Mouse (Mus musculus) hindbrain, embryonic 14.5 days (tissue): ENCODE data around the gene Hnrnpl. TPM values are rescaled to one million over a fixed set of nuclear protein-coding genes. Genes with fewer than 3 reads are reported as not detected.
A peak's percentile ranks its signal among the peaks of the same experiment; 100 is the strongest.

Experiments
- ATAC-seq: fragments of 200-750 bp; cut with Nextera tagmentation; 2 replicates; pipeline ENCODE4 v1.8.0; 2017; ENCODE audit warnings: moderate number of reproducible peaks, mild to moderate bottlenecking, moderate TSS enrichment, moderate library complexity; ENCODE audit not compliant: low FRiP score
- DNase-seq: peaks from one replicate; pipeline ENCODE4 v3.0.0-alpha.2; 2015; ENCODE audit warnings: low spot score
- H3K27ac ChIP-seq: fragments of 300-500 bp; sonication (generic); 2 replicates; pipeline ENCODE4 v1.5.1; 2014; ENCODE audit warnings: mild to moderate bottlenecking, moderate library complexity
- H3K27me3 ChIP-seq: fragments of 300-500 bp; sonication (generic); 2 replicates; pipeline ENCODE4 v1.6.1; 2014; ENCODE audit warnings: mild to moderate bottlenecking, low read length, mixed read lengths; ENCODE audit not compliant: control insufficient read depth, insufficient read depth
- H3K36me3 ChIP-seq: fragments of 300-500 bp; sonication (generic); replicated peaks from 2 replicates; pipeline ENCODE4 v1.6.1; 2014; ENCODE audit not compliant: control insufficient read depth, insufficient read depth
- H3K4me1 ChIP-seq: fragments of 300-500 bp; sonication (generic); replicated peaks from 2 replicates; pipeline ENCODE4 v1.6.1; 2014; ENCODE audit warnings: antibody characterized with exemption, low read length, mixed read lengths; ENCODE audit not compliant: control insufficient read depth, insufficient read depth
- H3K4me2 ChIP-seq: fragments of 300-500 bp; sonication (generic); replicated peaks from 2 replicates; pipeline ENCODE4 v1.6.1; 2014; ENCODE audit warnings: mild to moderate bottlenecking, moderate library complexity
- H3K4me3 ChIP-seq: fragments of 300-500 bp; sonication (generic); replicated peaks from 2 replicates; pipeline ENCODE4 v1.5.1; 2014; ENCODE audit warnings: mild to moderate bottlenecking, low read length
- H3K9ac ChIP-seq: fragments of 300-500 bp; sonication (generic); 2 replicates; pipeline ENCODE4 v1.6.1; 2014
- H3K9me3 ChIP-seq: fragments of 300-500 bp; sonication (generic); 2 replicates; pipeline ENCODE4 v1.6.1; 2016; ENCODE audit warnings: low read length; ENCODE audit not compliant: control insufficient read depth
- WGBS: fragments of 180-500 bp; shearing (Covaris S2); extraction: QIAGEN DNeasy Blood & Tissue Kit; methylation state at CpG from one replicate; pipeline ENCODE4 v1.1.7; 2014; 5-methylcytosine and 5-hydroxymethylcytosine counted together
- polyA plus RNA-seq: library from polyadenylated mRNA; unstranded; fragments of >200 nt; fragmentation: Nextera tagmentation; extraction: Ambion mirVana; gene quantifications from 2 replicates; pipeline ENCODE4 v1.2.1, GENCODE M21; 2014

Hnrnpl gene
- 142 and 150 TPM in 2 replicates for polyA plus RNA-seq

DNA sequence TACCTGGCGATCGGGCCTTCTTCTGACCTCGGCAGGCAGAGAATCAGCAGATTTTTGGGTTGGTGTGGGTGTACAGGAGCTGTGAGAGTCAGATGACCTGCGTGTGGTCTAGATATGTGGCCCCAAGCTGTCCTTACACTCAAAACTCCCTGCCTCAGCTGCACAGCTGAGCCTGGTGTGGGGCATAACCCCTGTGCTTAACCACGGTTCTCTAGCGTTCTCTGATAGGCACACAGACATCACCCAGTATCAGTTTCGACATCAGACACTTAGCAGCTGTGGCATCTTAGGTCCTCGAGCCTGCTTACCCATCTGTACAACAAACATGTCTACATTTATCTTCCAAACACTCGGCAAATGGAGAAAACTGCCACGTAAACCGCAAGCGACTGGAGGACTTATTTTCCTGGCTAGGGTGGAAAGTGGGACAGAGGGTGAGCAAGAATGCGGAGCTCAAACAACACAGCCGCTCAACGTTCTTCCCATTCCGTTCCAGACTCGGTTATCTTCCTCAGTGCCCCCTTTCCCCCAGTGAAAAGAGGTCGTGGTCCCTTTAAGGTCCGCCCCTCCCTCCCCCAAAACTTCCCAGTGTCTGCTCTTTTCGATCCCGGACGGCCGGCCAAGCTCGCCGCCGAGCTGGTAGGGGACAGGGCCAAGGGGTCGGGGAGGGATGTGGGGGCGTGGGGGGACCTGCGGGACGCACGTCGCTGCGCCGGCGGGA lies at the start of gene Hnrnpl:
Gene Hnrnpl, plus strand, starts transcription at position 321 of the 721 bp plus-strand sequence.
- ATAC-seq = no peak; the same call in 1 of the 2 replicates
- peak; percentile 61 for DNase-seq

GRCm38 (mm10) chr7:28758623-28759022 lies 49.7 kb upstream of the Hnrnpl start:
- DNase-seq (no peak), ATAC-seq (no peak)
- WGBS = 80% methylated on average over 13 of the region's 13 CpGs
- H3K9me3 ChIP-seq = no peaks in the 10 kb centered on the region
- H3K27ac ChIP-seq = no peak overlapping the region
- H3K4me3 ChIP-seq = no peak overlapping the region
- H3K4me2 ChIP-seq = no peak overlapping the region
- H3K36me3 ChIP-seq = peaks cover 50% of the 10 kb centered on the region
- H3K9ac ChIP-seq = no peak overlapping the region
- H3K4me1 ChIP-seq = peaks cover 5% of the 10 kb centered on the region
- no peaks in the 10 kb centered on the region for H3K27me3 ChIP-seq

More for the DNA sequence above, at the start of gene Hnrnpl:
- H3K4me3 ChIP-seq = peak within 1 kb of the TSS; percentile 80
- H3K9me3 ChIP-seq = no peaks in the 10 kb centered on the region
- peak within 1 kb of the TSS; percentile 93 for H3K4me2 ChIP-seq
- no peaks in the 10 kb centered on the region for H3K27me3 ChIP-seq
- WGBS = 3% methylated on average over 34 of the region's 35 CpGs
- peak within 1 kb of the TSS; percentile 96 for H3K27ac ChIP-seq
- H3K9ac ChIP-seq = peak within 1 kb of the TSS; percentile 68
- peaks cover 15% of the 10 kb centered on the region for H3K36me3 ChIP-seq
- H3K4me1 ChIP-seq = peaks cover 22% of the 10 kb centered on the region

- Histone ChIP-seq H3K9ac (no peak overlapping the region), H3K4me2 (no peak overlapping the region), H3K27me3 (no peaks in the 10 kb centered on the region), H3K4me3 (no peak overlapping the region), H3K4me1 (peaks cover 12% of the 10 kb centered on the region), H3K36me3 (peaks cover 49% of the 10 kb centered on the region), H3K27ac (no peak overlapping the region), H3K9me3 (no peaks in the 10 kb centered on the region)
- 92% methylated on average over 9 of the region's 9 CpGs for WGBS
- ATAC-seq (no peak), DNase-seq (no peak)
These were observed 46.4 kb upstream of the Hnrnpl start for GRCm38 (mm10) chr7:28761907-28762306.

DNA sequence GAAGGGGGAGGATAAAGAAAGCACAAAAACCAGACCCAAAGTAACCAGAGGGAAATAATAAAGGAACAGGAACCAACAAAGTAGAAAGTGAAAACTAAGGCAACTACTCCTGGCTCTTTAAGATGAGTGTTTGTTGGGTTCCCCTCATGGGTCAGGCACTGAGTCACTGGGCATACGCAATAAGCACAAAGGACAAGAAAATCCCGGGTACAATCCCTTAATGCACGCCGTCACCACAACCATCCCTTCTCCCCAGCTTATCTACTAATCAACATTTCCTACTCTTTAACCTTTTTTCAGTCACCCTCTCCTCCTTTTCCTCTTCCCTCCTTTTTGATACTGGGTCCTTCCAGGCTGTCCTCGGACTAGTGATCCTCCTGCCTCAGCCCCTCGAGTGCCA lies 43.1 kb upstream of the Hnrnpl start:
- Histone ChIP-seq H3K4me1 (peaks cover 26% of the 10 kb centered on the region), H3K36me3 (peaks cover 31% of the 10 kb centered on the region), H3K9ac (peak overlapping the region; percentile 71; the same call in 1 of the 2 replicates), H3K27me3 (no peaks in the 10 kb centered on the region), H3K4me2 (peak overlapping the region; percentile 58; the same call in 1 of the 2 replicates), H3K27ac (no peak overlapping the region), H3K9me3 (no peaks in the 10 kb centered on the region), H3K4me3 (peak overlapping the region; percentile 64; the same call in 1 of the 2 replicates)
- DNase-seq (no peak), ATAC-seq (no peak)
- WGBS = 86% methylated on average over 6 of the region's 6 CpGs

DNA sequence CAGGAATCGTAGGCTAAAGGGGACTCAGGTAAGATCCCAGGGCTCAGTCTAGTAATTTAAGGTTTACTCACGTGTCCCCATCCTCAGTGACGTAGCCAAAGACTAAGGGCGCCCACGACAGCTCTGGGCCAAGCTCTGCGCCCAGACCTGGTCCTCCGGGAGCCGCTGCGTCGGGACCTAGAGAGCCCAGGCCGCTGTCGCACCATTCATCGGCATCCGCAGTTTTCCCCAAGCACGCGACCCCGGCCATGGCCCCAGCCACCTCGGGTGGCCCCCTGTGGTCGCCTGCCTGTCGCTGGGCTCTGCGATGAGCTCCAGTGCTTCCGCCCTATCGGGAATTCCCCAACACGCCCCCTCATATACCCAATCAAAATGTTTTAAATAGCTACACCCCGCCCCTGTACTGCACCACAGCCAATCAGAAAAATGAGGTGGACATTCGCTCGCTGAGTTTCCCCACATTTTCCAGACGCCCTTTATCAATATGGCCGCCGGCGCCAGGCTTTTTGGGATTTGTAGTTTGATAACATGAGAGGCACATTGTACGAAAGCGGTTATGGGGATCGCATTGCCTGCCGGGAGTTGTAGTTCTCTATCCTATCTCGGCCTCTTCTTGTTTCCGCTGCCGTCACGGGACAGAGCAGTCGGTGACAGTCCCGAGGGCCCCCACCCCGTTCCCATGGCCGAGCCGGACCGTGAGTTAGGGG lies 42.0 kb upstream of the Hnrnpl start, which contains the start of gene Sirt2:
Gene Sirt2, plus strand, starts transcription at position 563 of the 707 bp plus-strand sequence.
- H3K36me3 ChIP-seq = peaks cover 20% of the 10 kb centered on the region
- peak within 1 kb of the TSS; percentile 64 for H3K4me3 ChIP-seq
- peak within 1 kb of the TSS; percentile 15; the same call in 1 of the 2 replicates for H3K27ac ChIP-seq
- DNase-seq = peak; percentile 98
- peaks cover 26% of the 10 kb centered on the region for H3K4me1 ChIP-seq
- peak within 1 kb of the TSS; percentile 75 for H3K9ac ChIP-seq
- peak; percentile 98 for ATAC-seq
- H3K4me2 ChIP-seq = peak within 1 kb of the TSS; percentile 74
- under 1% methylated on average over 45 of the region's 45 CpGs for WGBS
- no peaks in the 10 kb centered on the region for H3K27me3 ChIP-seq
- H3K9me3 ChIP-seq = no peaks in the 10 kb centered on the region

DNA sequence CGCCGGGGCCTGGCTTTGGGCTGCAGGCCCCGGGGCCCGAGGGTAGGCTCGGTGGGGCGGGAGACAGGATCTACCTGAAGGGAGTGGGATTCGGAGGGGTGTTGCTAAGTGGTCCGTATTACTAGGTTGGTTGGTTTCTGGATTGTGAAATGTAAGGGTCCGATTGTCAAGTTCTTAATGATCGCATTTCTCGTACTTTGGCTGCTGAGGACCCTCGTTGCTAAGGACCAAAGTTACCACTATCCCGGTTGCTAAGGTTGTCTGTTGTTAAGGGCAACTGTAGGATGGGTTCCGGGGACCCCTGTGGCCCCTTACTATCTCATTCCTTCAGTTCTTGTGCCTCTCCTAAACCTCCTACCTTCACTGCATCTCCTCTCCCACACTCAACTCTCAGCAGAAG lies 41.4 kb upstream of the Hnrnpl start:
- H3K4me1 ChIP-seq = peaks cover 26% of the 10 kb centered on the region
- peak overlapping the region; percentile 74 for H3K4me2 ChIP-seq
- H3K27ac ChIP-seq = no peak overlapping the region
- no peaks in the 10 kb centered on the region for H3K27me3 ChIP-seq
- peak; percentile 7 for ATAC-seq
- DNase-seq = peak; percentile 52
- peaks cover 14% of the 10 kb centered on the region for H3K36me3 ChIP-seq
- H3K4me3 ChIP-seq = peak overlapping the region; percentile 64
- peak overlapping the region; percentile 75 for H3K9ac ChIP-seq
- 8% methylated on average over 14 of the region's 14 CpGs for WGBS
- H3K9me3 ChIP-seq = no peaks in the 10 kb centered on the region

- WGBS = 72% methylated on average over 7 of the region's 7 CpGs
- Histone ChIP-seq H3K9ac (peak within 1 kb of the TSS; percentile 75), H3K27me3 (no peaks in the 10 kb centered on the region), H3K4me2 (peak within 1 kb of the TSS; percentile 74), H3K4me1 (peaks cover 26% of the 10 kb centered on the region), H3K36me3 (peaks cover 10% of the 10 kb centered on the region; the same call in 1 of the 2 replicates), H3K9me3 (no peaks in the 10 kb centered on the region), H3K4me3 (peak within 1 kb of the TSS; percentile 64), H3K27ac (no peak within 1 kb of the TSS)
- DNase-seq (no peak), ATAC-seq (no peak)
These were observed 40.8 kb upstream of the Hnrnpl start, which contains the start of gene Nfkbib for GRCm38 (mm10) chr7:28767462-28767965. TSS of gene Nfkbib (minus strand) at chr7:28767512.

GRCm38 (mm10) chr7:28769414-28769958 lies 38.9 kb upstream of the Hnrnpl start:
- H3K9ac ChIP-seq = no peak overlapping the region
- no peak overlapping the region for H3K4me3 ChIP-seq
- no peaks in the 10 kb centered on the region for H3K9me3 ChIP-seq
- 91% methylated on average over 9 of the region's 9 CpGs for whole genome bisulfite sequencing
- H3K4me1 ChIP-seq = peaks cover 31% of the 10 kb centered on the region
- no peaks in the 10 kb centered on the region for H3K27me3 ChIP-seq
- H3K27ac ChIP-seq = no peak overlapping the region
- ATAC-seq (no peak), DNase-seq (no peak)
- H3K36me3 ChIP-seq = no peaks in the 10 kb centered on the region; the same call in 1 of the 2 replicates
- no peak overlapping the region for H3K4me2 ChIP-seq

DNA sequence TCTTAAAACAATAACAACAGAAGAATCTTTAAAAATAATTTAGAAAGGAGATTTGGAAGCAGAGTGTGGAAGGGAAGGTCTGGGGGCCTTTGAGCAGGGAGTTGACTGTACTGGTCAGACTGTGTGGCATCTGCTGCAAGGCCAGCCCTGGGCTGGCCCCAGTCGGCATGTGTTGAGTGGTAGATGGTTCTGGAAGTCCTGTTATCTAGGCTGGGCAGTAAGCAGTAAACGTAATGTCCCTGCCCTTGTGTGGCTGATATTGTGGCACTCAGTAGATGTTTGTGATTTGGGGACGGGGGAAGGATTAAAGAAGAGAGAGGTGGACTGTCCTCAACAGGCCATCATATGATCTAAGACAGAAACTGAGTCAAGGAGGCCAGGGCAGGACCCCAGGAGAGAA lies 38.0 kb upstream of the Hnrnpl start:
- 95% methylated on average over 3 of the region's 3 CpGs for WGBS

More for the DNA sequence above, 38.0 kb upstream of the Hnrnpl start:
- no peaks in the 10 kb centered on the region; the same call in 1 of the 2 replicates for H3K36me3 ChIP-seq
- H3K9me3 ChIP-seq = no peaks in the 10 kb centered on the region
- no peaks in the 10 kb centered on the region for H3K27me3 ChIP-seq
- DNase-seq = no peak
- H3K4me3 ChIP-seq = no peak overlapping the region
- no peak overlapping the region for H3K9ac ChIP-seq
- no peak for ATAC-seq
- H3K27ac ChIP-seq = no peak overlapping the region
- peaks cover 25% of the 10 kb centered on the region for H3K4me1 ChIP-seq
- no peak overlapping the region for H3K4me2 ChIP-seq
